ENCODE assay signal across 13 mouse cellular contexts in the genomic region with DNA sequence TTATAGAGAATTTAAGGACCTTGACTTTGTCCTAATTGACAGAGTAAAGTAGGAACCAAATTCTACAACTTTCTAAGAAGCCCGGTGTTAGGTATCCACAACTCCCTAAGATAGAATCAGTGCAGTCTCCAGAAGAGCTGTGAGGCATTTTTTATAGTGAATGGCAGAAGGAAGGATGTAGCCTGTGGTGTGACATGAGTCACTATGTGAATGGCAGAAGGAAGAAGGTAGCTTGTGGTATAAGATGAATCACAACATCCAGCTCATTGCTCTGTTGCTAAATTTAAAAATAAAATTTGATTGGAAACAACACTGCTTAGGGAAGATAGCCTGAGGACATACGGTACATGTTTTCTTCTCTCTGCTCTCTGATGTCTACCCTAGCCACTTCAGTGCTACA. TPM values are rescaled to one million over a fixed set of nuclear protein-coding genes. Genes with fewer than 3 reads are reported as not detected.
"Had no signal": no experiment of that assay in that cellular context is flagged by ENCODE, and none has a peak within 500 bp of the region (broad histone marks: within the 10 kb centered on the region; RNA-seq: fewer than 3 reads in every experiment).

No protein-coding gene starts in this region.

- H3K4me3 ChIP-seq: limb, embryonic 12.5 days; liver, embryonic 13.5 days; midbrain, embryonic 13.5 days had no signal

- H3K4me2 ChIP-seq: limb, embryonic 12.5 days; liver, embryonic 13.5 days; midbrain, embryonic 13.5 days had no signal

- ATAC-seq: liver, postnatal 0 days; midbrain, embryonic 13.5 days had no signal

- H3K9ac ChIP-seq: limb, embryonic 12.5 days; liver, embryonic 13.5 days; liver, postnatal 0 days; midbrain, embryonic 13.5 days had no signal

- H3K9me3 ChIP-seq: limb, embryonic 12.5 days; liver, embryonic 13.5 days had no signal

- H3K27ac ChIP-seq: limb, embryonic 12.5 days; liver, embryonic 13.5 days; midbrain, embryonic 13.5 days had no signal

- H3K4me1 ChIP-seq: limb, embryonic 12.5 days; liver, embryonic 13.5 days had no signal

- H3K36me3 ChIP-seq: limb, embryonic 12.5 days; liver, embryonic 13.5 days; midbrain, embryonic 13.5 days had no signal

- H3K27me3 ChIP-seq: limb, embryonic 12.5 days; liver, embryonic 13.5 days had no signal

- DNase-seq: kidney, adult 11 months; kidney, adult 9 months; kidney, postnatal 10 days; kidney, postnatal 4 days; liver; liver, embryonic 13.5 days; liver, postnatal 0 days; right cerebral cortex, postnatal 14 days; thymus, adult 2 months; thymus, postnatal 25 days had no signal

RNA-seq across cellular contexts. Expression of a gene that starts 54.2 kb away (rescaled TPM):
- total RNA-seq: megakaryocyte progenitor cell, adult 5-6 weeks had no signal
